Mouse (Mus musculus) erythroblast, adult 5-6 weeks (primary cell): ENCODE measurements around the gene Actl7b. TPM values are rescaled to one million over a fixed set of nuclear protein-coding genes. Genes with fewer than 3 reads are reported as not detected.

Experiments
- ATAC-seq: replicated peaks from 2 replicates; pipeline ENCODE4 v1.8.0; 2016; ENCODE audit warnings: moderate number of reproducible peaks, mild to moderate bottlenecking, moderate TSS enrichment, inconsistent platforms; ENCODE audit not compliant: poor library complexity, low FRiP score, severe bottlenecking
- total RNA-seq, 2 experiments: library from RNA; stranded (forward) in 1 of 2; stranded (reverse) in 1 of 2; fragments of 150-400 nt in 1 of 2; fragments of 200-764, 138-1000 nt in 1 of 2; gene quantifications; 2 replicates each; pipeline versions ENCODE4 v1.2.3 to v1.2.4; 2015 to 2017; ENCODE audit warnings: low replicate concordance in 2 of 2

Gene Actl7b
- total RNA-seq (2015; ENCODE audit: low replicate concordance), result not detected in 2 replicates
- not detected in 2 replicates for total RNA-seq (2017; ENCODE audit: low replicate concordance)

DNA sequence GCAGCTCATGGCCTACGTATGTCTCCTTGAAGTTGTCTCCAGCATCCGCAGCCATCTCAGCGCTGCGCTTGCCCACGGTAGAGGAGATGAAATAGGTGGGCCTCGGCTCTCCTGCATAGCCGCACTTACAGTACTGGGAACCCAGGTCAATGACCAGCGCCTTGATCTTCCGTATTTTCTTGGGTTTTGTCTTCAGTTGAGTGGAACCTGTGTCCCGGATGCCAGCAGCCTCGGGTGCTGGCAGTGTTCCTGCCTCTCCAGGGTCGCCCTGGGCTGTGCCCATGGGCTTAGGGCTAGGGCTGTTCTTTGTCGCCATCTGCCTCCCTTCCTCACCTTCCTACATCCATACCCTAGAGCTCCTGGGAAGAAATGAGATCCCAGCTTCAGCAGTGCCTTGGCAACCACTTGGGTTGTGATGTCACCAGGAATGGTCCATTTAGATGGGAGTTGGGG, at the start of gene Actl7b:
Actl7b (minus strand) TSS at position 403 of the 453 bp plus-strand sequence.
- no peak for ATAC-seq

GRCm38 (mm10) chr4:56771065-56771464, 29.8 kb upstream of the Actl7b start:
- no peak for ATAC-seq

- ATAC-seq, result no peak
These were observed 27.7 kb upstream of the Actl7b start for GRCm38 (mm10) chr4:56768913-56769312.

GRCm38 (mm10) chr4:56767861-56768284, 26.6 kb upstream of the Actl7b start:
- ATAC-seq, result no peak

GRCm38 (mm10) chr4:56757693-56758092, 16.4 kb upstream of the Actl7b start:
- ATAC-seq, result no peak

GRCm38 (mm10) chr4:56756966-56757600, 15.8 kb upstream of the Actl7b start:
- ATAC-seq, result no peak

GRCm38 (mm10) chr4:56756021-56756420, 14.8 kb upstream of the Actl7b start:
- no peak for ATAC-seq

DNA sequence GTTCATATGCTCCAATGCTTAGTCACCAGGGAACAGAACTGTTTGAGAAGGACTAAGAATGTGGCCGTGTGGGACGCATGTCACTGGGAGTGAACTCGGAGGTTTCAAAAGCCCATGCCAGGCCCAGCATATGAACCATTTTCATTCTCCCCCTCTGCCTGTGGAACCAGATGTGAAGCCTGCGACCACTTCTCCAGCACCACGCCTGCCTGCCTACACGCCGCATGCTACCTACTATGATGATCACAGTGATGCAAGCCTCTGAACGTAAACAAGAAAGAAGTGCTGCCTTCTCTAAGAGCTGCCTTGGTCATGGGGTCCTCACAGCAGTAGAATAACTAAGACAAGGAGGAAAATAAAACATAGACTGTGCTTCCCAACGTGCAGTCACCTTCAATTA, 6.2 kb upstream of the Actl7b start:
- no peak for ATAC-seq

GRCm38 (mm10) chr4:56746345-56746744, 5.1 kb upstream of the Actl7b start:
- ATAC-seq, result no peak

GRCm38 (mm10) chr4:56743363-56744195, 2.3 kb upstream of the Actl7b start, which contains the start of gene Actl7a:
Gene Actl7a (plus strand): TSS chr4:56743413.
- ATAC-seq, result no peak

GRCm38 (mm10) chr4:56742698-56743097, 1.5 kb upstream of the Actl7b start:
- no peak for ATAC-seq

DNA sequence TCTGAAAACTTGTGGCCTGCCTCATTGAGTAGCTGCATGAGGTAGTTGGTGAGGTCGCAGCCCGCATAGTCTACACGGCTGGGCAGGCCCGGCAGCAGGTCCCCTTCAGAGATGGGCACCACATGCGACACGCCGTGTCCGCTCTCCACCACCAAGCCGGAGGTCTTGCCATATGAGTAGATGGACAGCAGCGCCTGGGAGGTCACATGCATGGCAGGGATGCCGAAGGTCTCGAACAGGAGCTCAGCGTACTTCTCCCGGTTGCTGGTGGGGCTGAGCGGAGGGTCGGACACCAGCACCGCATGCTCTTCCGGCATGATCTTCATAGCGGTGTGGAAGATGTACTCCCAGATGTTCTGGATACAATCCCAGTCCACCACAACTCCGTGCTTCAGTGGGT, 632 bp downstream of the Actl7b start:
- ATAC-seq, result no peak

DNA sequence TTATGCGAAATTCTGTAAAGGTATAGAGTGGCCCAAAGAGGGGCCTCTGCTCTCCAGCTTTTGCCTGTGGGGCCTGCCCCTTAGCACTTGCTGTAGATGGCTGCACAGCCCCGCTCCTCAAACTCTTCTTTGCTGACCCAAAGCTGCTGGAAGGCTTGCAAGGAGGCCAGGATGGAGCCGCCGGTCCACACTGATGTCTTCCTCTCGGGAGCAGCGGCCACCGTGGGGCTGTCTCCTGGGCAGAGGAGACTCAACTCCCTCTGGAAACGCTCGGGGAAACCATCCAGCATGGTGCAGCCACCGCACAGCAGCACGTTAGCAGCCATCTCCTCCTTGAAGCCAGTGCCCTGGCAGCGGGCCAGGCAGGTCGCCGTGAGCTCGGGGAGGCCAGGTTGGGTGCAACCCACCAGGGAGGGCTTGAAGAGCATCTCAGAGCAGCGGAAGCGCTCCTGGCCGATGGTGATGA, 1.2 kb downstream of the Actl7b start, which contains the start of gene Gm26657:
Gm26657 (plus strand) TSS at position 51 of the 466 bp plus-strand sequence.
- no peak for ATAC-seq

DNA sequence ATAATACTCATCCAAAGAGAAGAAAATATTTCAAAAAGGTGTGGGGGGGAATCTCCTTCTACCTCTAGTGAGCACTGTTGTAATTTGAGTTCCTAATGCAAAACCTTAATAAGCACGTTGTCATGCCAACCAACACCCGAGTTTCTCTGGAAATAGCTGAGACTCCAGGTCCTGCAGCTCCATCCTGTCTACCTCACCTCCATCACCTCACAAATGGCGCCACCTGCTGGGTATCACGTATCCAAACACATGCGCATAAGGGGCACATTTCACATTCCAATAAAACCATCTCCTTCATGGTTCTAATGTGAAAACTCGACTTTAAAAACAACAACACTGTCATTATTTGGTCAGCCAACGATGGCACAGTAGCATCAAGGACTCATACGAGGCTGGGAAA, 15.4 kb downstream of the Actl7b start:
- no peak for ATAC-seq

- no peak for ATAC-seq
These were observed 18.0 kb downstream of the Actl7b start for GRCm38 (mm10) chr4:56723237-56723636.

DNA sequence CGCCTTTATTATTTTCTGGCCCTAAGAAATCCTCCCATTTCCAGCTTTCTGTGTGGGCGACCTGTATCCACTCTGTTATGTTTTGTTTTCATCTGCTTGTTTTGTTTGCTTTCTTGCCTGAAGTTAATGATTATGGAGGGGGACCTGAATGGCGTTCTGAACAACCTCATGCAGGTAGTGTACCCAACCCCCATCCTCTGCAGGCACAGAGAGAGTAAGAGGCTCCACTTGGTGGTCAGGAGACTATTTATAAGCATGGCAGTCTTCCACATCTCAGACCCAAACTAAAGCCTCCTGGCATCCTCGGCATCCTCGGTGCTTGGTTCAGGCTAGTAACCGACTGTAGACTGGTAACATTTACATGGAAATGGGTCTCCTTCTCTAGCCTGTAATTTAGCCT, 18.9 kb downstream of the Actl7b start:
- no peak for ATAC-seq

GRCm38 (mm10) chr4:56721469-56721868, 19.8 kb downstream of the Actl7b start:
- no peak for ATAC-seq

GRCm38 (mm10) chr4:56720403-56720802, 20.8 kb downstream of the Actl7b start:
- ATAC-seq, result no peak

DNA sequence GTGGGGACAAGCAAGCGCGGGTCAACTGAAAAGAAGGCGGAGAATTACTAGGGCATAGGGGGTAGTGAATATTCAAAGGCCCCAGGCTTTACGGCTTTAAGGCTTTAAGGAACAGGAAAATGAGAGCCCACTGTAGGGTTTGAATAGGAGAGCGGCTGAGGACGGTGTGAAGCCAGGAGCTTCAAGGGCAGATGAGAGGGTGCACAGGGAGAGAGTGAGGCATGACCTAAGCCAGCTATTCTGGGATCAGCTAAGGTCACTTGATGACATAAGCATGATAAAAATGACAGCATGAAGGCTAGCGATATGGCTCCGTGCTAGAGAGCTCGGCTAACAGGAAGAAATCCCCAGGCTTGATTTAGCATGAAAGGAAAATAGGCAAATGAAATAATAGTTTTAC, 21.8 kb downstream of the Actl7b start:
- no peak for ATAC-seq

- ATAC-seq, result no peak
These were observed 22.4 kb downstream of the Actl7b start for GRCm38 (mm10) chr4:56718573-56719442.
